ENCODE assay signal across 25 mouse cellular contexts in genomic region chr1:191915586-191915985, GRCm38 (mm10).
"Had no signal": no experiment of that assay in that cellular context is flagged by ENCODE, and none has a peak within 500 bp of the region (broad histone marks: within the 10 kb centered on the region; RNA-seq: fewer than 3 reads in every experiment).

No protein-coding gene starts in this region.

- H3K9ac ChIP-seq: heart, embryonic 13.5 days; heart, embryonic 15.5 days; hindbrain, embryonic 12.5 days; hindbrain, embryonic 14.5 days; intestine, embryonic 15.5 days; limb, embryonic 12.5 days had no signal

- ATAC-seq: hindbrain, embryonic 16.5 days; inflammation-experienced regulatory T-cells, adult 6 months; intestine, embryonic 15.5 days; intestine, postnatal 0 days had no signal

- H3K27ac ChIP-seq: heart, adult 2 months; heart, embryonic 13.5 days; heart, embryonic 15.5 days; hindbrain, embryonic 10.5 days; hindbrain, embryonic 12.5 days; hindbrain, embryonic 14.5 days; intestine, embryonic 15.5 days; layer of hippocampus, adult 2 months; left cerebral cortex, adult 2 months; limb, embryonic 10.5 days; limb, embryonic 12.5 days had no signal

- H3K27me3 ChIP-seq: heart, embryonic 13.5 days; heart, embryonic 15.5 days; hindbrain, embryonic 12.5 days; intestine, embryonic 15.5 days; limb, embryonic 12.5 days had no signal

- H3K4me2 ChIP-seq: heart, embryonic 11.5 days; heart, embryonic 13.5 days; heart, embryonic 15.5 days; hindbrain, embryonic 12.5 days; hindbrain, embryonic 14.5 days; intestine, embryonic 15.5 days; limb, embryonic 12.5 days; liver, embryonic 11.5 days had no signal

- H3K4me3 ChIP-seq: heart, adult 2 months; heart, embryonic 13.5 days; heart, embryonic 15.5 days; hindbrain, embryonic 10.5 days; hindbrain, embryonic 12.5 days; intestine, embryonic 15.5 days; layer of hippocampus, adult 2 months; left cerebral cortex, adult 2 months; limb, embryonic 10.5 days; limb, embryonic 12.5 days had no signal

- DNase-seq: gastrocnemius, postnatal 14 days; heart, adult 2 months; heart, postnatal 14 days; heart, postnatal 36 days; kidney, adult 18-20 months; kidney, adult 8-10 months; kidney, postnatal 10 days; kidney, postnatal 25 days; kidney, postnatal 4 days; liver had no signal

- H3K9me3 ChIP-seq: heart, embryonic 13.5 days; heart, embryonic 15.5 days; hindbrain, embryonic 10.5 days; hindbrain, embryonic 12.5 days; intestine, embryonic 15.5 days; limb, embryonic 10.5 days; limb, embryonic 12.5 days had no signal

- H3K36me3 ChIP-seq: heart, embryonic 15.5 days; hindbrain, embryonic 12.5 days; intestine, embryonic 15.5 days had no signal
